Mouse (Mus musculus) spleen, adult 2 months (tissue): ENCODE measurements around the gene Chil1. TPM values are rescaled to one million over a fixed set of nuclear protein-coding genes. Genes with fewer than 3 reads are reported as not detected.

Experiments used
- DNase-seq, 2 experiments: peaks; one replicate each; pipeline versions ENCODE4 v3.0.0 to v3.0.0-alpha.2; 2012 to 2021; ENCODE audit warnings: low spot score in 2 of 2, low read depth in 1 of 2
- H3K27ac ChIP-seq: fragments of 200-500 bp; 2 replicates; pipeline ENCODE4 v1.5.1; 2012; ENCODE audit warnings: low read length, inconsistent platforms; ENCODE audit not compliant: insufficient read depth
- H3K27me3 ChIP-seq: fragments of 200-500 bp; 2 replicates; pipeline ENCODE4 v1.6.1; 2012; ENCODE audit warnings: mild to moderate bottlenecking, moderate library complexity, low read length, inconsistent platforms; ENCODE audit not compliant: control insufficient read depth, insufficient read depth
- H3K36me3 ChIP-seq: fragments of 200-500 bp; 2 replicates; pipeline ENCODE4 v1.6.1; 2012; ENCODE audit warnings: mild to moderate bottlenecking, low read length, inconsistent platforms; ENCODE audit not compliant: control insufficient read depth, insufficient read depth
- H3K4me1 ChIP-seq: fragments of 200-500 bp; 2 replicates; pipeline ENCODE4 v1.6.1; 2011; ENCODE audit warnings: inconsistent platforms; ENCODE audit not compliant: control insufficient read depth, insufficient read depth, insufficient read length
- H3K4me3 ChIP-seq: fragments of 200-500 bp; 2 replicates; pipeline ENCODE4 v1.5.1; 2011; ENCODE audit warnings: mild to moderate bottlenecking, inconsistent platforms; ENCODE audit not compliant: insufficient read depth, insufficient read length; ENCODE audit errors: extremely low read depth
- CTCF ChIP-seq: fragments of 200-500 bp; IDR thresholded peaks from 2 replicates; pipeline ENCODE4 v1.5.1; 2011; ENCODE audit warnings: mild to moderate bottlenecking, inconsistent platforms; ENCODE audit not compliant: insufficient read depth, insufficient read length, insufficient replicate concordance; ENCODE audit errors: extremely low read depth
- POLR2A ChIP-seq: fragments of 200-500 bp; IDR thresholded peaks from 2 replicates; pipeline ENCODE4 v1.6.1; 2011; ENCODE audit warnings: low read depth, low read length, inconsistent platforms
- WGBS: fragments of 180-500 bp; shearing (Covaris S2); methylation state at CpG from one replicate; pipeline ENCODE4 v1.1.7; 2018; 5-methylcytosine and 5-hydroxymethylcytosine counted together
- polyA plus RNA-seq: library from polyadenylated mRNA; depleted of rRNA; stranded (reverse); fragments of >200 nt; gene quantifications from 2 replicates; pipeline ENCODE4 v1.2.3, GENCODE M21; 2012; rRNA removed

Chil1 gene
- polyA plus RNA-seq, 1 experiment = 3.3 TPM

- H3K27me3 ChIP-seq = peaks cover 6% of the 10 kb centered on the region; the same call in 1 of the 2 replicates
- DNase-seq = no peak
- WGBS = 52% methylated on average over 19 of the region's 19 CpGs
- H3K36me3 ChIP-seq = no peaks in the 10 kb centered on the region
- peaks cover 3% of the 10 kb centered on the region; the same call in 1 of the 2 replicates for H3K4me1 ChIP-seq
- no peak overlapping the region for H3K4me3 ChIP-seq
- TF ChIP-seq CTCF = no peak
- no peak for TF ChIP-seq POLR2A
- no peak overlapping the region for H3K27ac ChIP-seq
Measured at GRCm38 (mm10) chr1:134233681-134234454, 51.9 kb downstream of the Chil1 start.

- H3K36me3 ChIP-seq = no peaks in the 10 kb centered on the region
Measured at GRCm38 (mm10) chr1:134234455-134235390, 52.7 kb downstream of the Chil1 start.

GRCm38 (mm10) chr1:134235391-134235921 is 53.5 kb downstream of the Chil1 start, which contains the start of gene Adora1:
TSS of gene Adora1 (minus strand) at chr1:134235431.
- H3K36me3 ChIP-seq = no peaks in the 10 kb centered on the region
- 4% methylated on average over 33 of the region's 37 CpGs for WGBS
- H3K4me3 ChIP-seq = no peak within 1 kb of the TSS
- peaks cover 3% of the 10 kb centered on the region; the same call in 1 of the 2 replicates for H3K4me1 ChIP-seq
- no peak within 1 kb of the TSS for H3K27ac ChIP-seq
- TF ChIP-seq CTCF (no peak), POLR2A (no peak)
- peaks cover 6% of the 10 kb centered on the region; the same call in 1 of the 2 replicates for H3K27me3 ChIP-seq
- no peak for DNase-seq

More at GRCm38 (mm10) chr1:134234455-134235390, 52.7 kb downstream of the Chil1 start:
- Histone ChIP-seq H3K4me1 (peaks cover 3% of the 10 kb centered on the region; the same call in 1 of the 2 replicates), H3K27ac (no peak overlapping the region), H3K27me3 (peaks cover 6% of the 10 kb centered on the region; the same call in 1 of the 2 replicates), H3K4me3 (no peak overlapping the region)
- WGBS = 4% methylated on average over 41 of the region's 41 CpGs
- no peak for TF ChIP-seq POLR2A
- no peak for TF ChIP-seq CTCF
- no peak for DNase-seq

GRCm38 (mm10) chr1:134236142-134236541 is 54.2 kb downstream of the Chil1 start:
- peaks cover 5% of the 10 kb centered on the region; the same call in 1 of the 2 replicates for H3K4me1 ChIP-seq
- 55% methylated on average over 3 of the region's 3 CpGs for WGBS
- H3K27ac ChIP-seq = no peak overlapping the region
- no peaks in the 10 kb centered on the region for H3K36me3 ChIP-seq
- peaks cover 6% of the 10 kb centered on the region; the same call in 1 of the 2 replicates for H3K27me3 ChIP-seq
- DNase-seq = no peak
- H3K4me3 ChIP-seq = no peak overlapping the region
- TF ChIP-seq CTCF (no peak), POLR2A (no peak)

- Histone ChIP-seq H3K4me1 (peaks cover 5% of the 10 kb centered on the region; the same call in 1 of the 2 replicates), H3K27ac (no peak overlapping the region), H3K4me3 (no peak overlapping the region), H3K27me3 (peaks cover 6% of the 10 kb centered on the region; the same call in 1 of the 2 replicates), H3K36me3 (no peaks in the 10 kb centered on the region)
- WGBS = 62% methylated on average over 3 of the region's 3 CpGs
- TF ChIP-seq CTCF = no peak
- no peak for TF ChIP-seq POLR2A
- no peak for DNase-seq
Measured at GRCm38 (mm10) chr1:134237438-134237837, 55.5 kb downstream of the Chil1 start.

Other genes with a start within 250 kb of the Chil1 start
- 10.6 and 12.4 TPM in 2 replicates for gene Fmod, start 144.9 kb upstream of the Chil1 start, polyA plus RNA-seq
- 115 and 123 TPM in 2 replicates for gene Btg2, start 103.1 kb upstream of the Chil1 start, polyA plus RNA-seq
- gene Chit1, start 70.9 kb upstream of the Chil1 start, polyA plus RNA-seq = 0.20 TPM in 1 of 2 replicates, not detected in the other
- gene Mybph, start 11.3 kb downstream of the Chil1 start, polyA plus RNA-seq = not detected in 2 replicates
- gene Adora1, start 53.3 kb downstream of the Chil1 start, polyA plus RNA-seq = 0.28 and 0.42 TPM in 2 replicates
- not detected in 2 replicates for gene Myog, start 107.8 kb downstream of the Chil1 start, polyA plus RNA-seq
- 20.1 and 28.5 TPM in 2 replicates for gene Ppfia4, start 150.8 kb downstream of the Chil1 start, polyA plus RNA-seq
- 39.2 and 42.2 TPM in 2 replicates for gene Tmem183a, start 179.8 kb downstream of the Chil1 start, polyA plus RNA-seq
- not detected in 2 replicates for gene 4933406M09Rik, start 203.8 kb downstream of the Chil1 start, polyA plus RNA-seq
- gene Cyb5r1, start 223.4 kb downstream of the Chil1 start, polyA plus RNA-seq = 46.0 and 46.4 TPM in 2 replicates
- 106 and 122 TPM in 2 replicates for gene Adipor1, start 233.2 kb downstream of the Chil1 start, polyA plus RNA-seq